Comparison of ENCODE assay signal across 8 mouse cellular contexts in genomic region chr10:110855645-110856383, GRCm38 (mm10).
DNase-seq lines count a peak whose midpoint lies in the region; ATAC-seq and TF ChIP-seq lines count a peak whose summit lies in the region.
"Not testable (repeated sequence)": the region's sequence is repeated elsewhere in the genome, so short reads cannot be mapped to it uniquely, and the experiment has no call there.

No protein-coding gene starts in this region.

- not testable (repeated sequence) for TF ChIP-seq CTCF in E14TG2a.4 (conservative IDR thresholded peaks at IDR 0.05; ENCODE audit: low read length)
- TF ChIP-seq CTCF in stomach, postnatal 0 days (IDR thresholded peaks at IDR 0.05; ENCODE audit: low read depth) = peak; percentile 52

- H3K9me3 ChIP-seq in E14TG2a.4 (ENCODE audit: low read length); limb, embryonic 10.5 days (replicated peaks); stomach, postnatal 0 days (ENCODE audit: control insufficient read depth, low read length): not testable (repeated sequence)

- H3K4me1 ChIP-seq in E14TG2a.4 (replicated peaks; ENCODE audit: low read depth, low read length) = peaks cover 52% of the 10 kb centered on the region
- not testable (repeated sequence) for H3K4me1 ChIP-seq in limb, embryonic 10.5 days; stomach, postnatal 0 days (replicated peaks; ENCODE audit: control insufficient read depth, insufficient read depth)

- not testable (repeated sequence) for H3K9ac ChIP-seq in stomach, postnatal 0 days (ENCODE audit: low read length)

- not testable (repeated sequence) for H3K4me2 ChIP-seq in stomach, postnatal 0 days (replicated peaks; ENCODE audit: low read depth)

- not testable (repeated sequence) for H3K27me3 ChIP-seq in E14TG2a.4 (ENCODE audit: insufficient read depth, low read length); limb, embryonic 10.5 days (ENCODE audit: low read depth, poor library complexity, severe bottlenecking); stomach, postnatal 0 days (ENCODE audit: control insufficient read depth, insufficient read depth, low read length)

- not testable (repeated sequence) for TF ChIP-seq EP300 in stomach, postnatal 0 days (optimal IDR thresholded peaks at IDR 0.05)

- DNase-seq in R1 (ENCODE audit: low read depth, low spot score) = peak; percentile 96
- peak; percentile 31 for DNase-seq in embryo, embryonic 10 days (ENCODE audit: low spot score)
- DNase-seq in kidney, adult 11 months = peak; percentile 57
- peak; percentile 71 for DNase-seq in kidney, adult 9 months
- DNase-seq in kidney, postnatal 10 days = peak; percentile 38
- DNase-seq in limb, embryonic 10.5 days (ENCODE audit: low spot score) = peak; percentile 30
- DNase-seq in stomach, postnatal 0 days (ENCODE audit: low spot score) = not testable (repeated sequence)

- 42% methylated on average over 4 of the region's 4 CpGs for WGBS in limb, embryonic 10.5 days
- 27% methylated on average over 4 of the region's 4 CpGs for whole genome bisulfite sequencing in stomach, postnatal 0 days

- not testable (repeated sequence) for ATAC-seq in stomach, postnatal 0 days (ENCODE audit: low FRiP score, low TSS enrichment)

- not testable (repeated sequence) for H3K36me3 ChIP-seq in E14TG2a.4 (ENCODE audit: insufficient read depth, low read length); limb, embryonic 10.5 days; stomach, postnatal 0 days (ENCODE audit: control insufficient read depth, insufficient read depth, low read length)

- not testable (repeated sequence) for H3K27ac ChIP-seq in limb, embryonic 10.5 days; stomach, postnatal 0 days (replicated peaks)

- 0 out of 2 replicates have a peak overlapping the region, but pooled peaks have one; percentile 29 for H3K4me3 ChIP-seq in E14TG2a.4 (replicated peaks; ENCODE audit: low read length)
- H3K4me3 ChIP-seq in limb, embryonic 10.5 days; stomach, postnatal 0 days (ENCODE audit: low read depth, low read length): not testable (repeated sequence)
